Mouse (Mus musculus): ENCODE measurements around the gene Smad3. TPM values are rescaled to one million over a fixed set of nuclear protein-coding genes. Genes with fewer than 3 reads are reported as not detected.
A peak's percentile ranks its signal among the peaks of the same experiment; 100 is the strongest.

The Smad3 gene
- total RNA-seq, 2 experiments from 2014 or later: 40.1 to 45.2 TPM

- no peak for DNase-seq
Observed at GRCm38 (mm10) chr9:63617967-63618366, 139.8 kb downstream of the Smad3 start.

DNA sequence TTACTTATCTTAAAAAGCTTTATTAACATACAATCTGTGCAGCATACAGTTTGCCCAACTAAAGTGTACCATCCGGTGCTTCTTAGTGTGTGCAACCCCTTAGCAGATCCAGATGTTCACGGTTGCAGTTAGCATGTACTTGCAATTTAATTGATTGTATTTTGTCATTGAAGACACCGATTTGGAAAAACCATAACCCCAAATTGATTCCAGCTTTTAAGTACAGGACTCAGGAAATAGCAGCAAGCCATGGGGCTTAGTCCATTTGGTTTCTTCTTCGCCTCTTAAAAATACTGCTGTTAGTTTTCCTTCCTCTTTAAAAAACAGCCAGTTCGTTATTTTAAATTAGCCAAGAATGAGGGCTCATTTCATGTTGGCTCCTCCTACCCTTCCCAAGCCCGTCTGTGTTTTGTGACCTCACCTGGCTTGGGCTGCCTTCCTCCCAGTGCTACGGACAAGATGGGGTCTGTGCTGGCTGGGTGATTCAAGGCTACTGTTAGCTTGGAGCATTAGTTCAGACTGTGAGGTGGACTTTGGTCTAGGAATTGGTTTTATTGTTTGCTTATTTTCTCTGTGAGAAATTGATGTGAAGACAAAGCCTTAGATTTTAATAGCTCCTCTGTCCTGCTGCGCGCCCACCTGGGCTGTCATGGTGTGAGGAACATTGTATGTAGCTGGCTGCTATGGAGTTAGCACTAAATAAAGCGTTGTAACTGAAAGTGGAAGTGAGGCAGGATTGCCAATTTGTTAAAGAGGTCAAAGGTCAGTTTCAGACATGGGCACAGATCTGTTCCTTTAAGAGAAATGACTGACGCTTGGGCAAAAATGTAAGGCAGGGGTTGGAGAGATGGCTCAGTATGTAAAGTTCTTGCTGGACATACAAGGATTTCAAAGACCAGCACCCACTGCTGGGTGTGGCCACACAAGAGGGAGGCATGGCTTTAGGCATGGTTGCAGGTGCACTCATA is 143.5 kb downstream of the Smad3 start:
- no peak for DNase-seq

- DNase-seq: no peak
Observed at GRCm38 (mm10) chr9:63613569-63613968, 144.2 kb downstream of the Smad3 start.

DNA sequence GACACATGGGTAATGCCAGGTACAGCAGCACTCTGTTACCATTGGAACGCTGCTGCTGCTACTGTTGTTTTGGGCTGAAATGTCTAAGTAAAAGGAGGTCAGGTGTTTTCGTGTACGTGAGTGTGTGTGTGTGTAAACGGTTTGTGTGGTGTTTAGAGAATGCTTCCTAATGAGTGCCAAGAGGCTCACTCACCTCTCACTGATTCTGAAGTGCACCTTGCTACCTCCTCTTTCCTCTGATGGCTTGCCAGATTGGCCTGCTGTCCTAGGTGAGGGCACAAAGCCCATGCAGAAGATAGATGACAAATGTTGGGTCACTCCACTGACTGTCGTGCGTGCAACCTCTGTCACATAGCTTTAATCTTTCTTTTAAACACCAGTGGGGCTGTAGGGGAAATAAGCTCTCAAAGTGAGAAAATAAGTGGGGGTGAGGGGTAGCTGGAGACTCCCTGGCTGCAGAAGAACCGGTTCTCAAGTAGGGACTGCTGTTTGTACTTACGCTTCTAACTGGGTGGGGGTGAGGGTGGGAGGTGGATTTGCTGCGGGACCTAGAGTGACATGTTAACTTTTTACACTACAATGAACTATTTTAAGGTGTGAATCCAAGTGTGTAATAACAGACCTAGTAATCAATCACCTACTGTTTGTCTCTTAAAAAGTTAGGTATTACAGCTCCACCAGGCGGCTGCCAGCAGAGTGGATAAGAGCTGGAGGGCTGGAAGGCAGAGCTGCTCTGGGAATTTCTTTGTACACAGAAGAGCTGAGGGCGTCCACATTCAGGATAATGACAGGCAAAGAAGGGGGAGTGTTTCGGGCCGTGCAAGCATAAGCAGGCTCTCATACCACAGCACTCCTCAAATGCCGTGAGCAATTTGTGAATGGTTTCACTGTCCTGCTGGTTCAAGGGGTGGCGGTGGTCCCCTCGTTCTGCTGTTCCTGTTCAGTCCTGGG is 145.0 kb downstream of the Smad3 start:
- no peak for DNase-seq

- no peak for DNase-seq
Observed at GRCm38 (mm10) chr9:63611967-63612366, 145.8 kb downstream of the Smad3 start.

DNA sequence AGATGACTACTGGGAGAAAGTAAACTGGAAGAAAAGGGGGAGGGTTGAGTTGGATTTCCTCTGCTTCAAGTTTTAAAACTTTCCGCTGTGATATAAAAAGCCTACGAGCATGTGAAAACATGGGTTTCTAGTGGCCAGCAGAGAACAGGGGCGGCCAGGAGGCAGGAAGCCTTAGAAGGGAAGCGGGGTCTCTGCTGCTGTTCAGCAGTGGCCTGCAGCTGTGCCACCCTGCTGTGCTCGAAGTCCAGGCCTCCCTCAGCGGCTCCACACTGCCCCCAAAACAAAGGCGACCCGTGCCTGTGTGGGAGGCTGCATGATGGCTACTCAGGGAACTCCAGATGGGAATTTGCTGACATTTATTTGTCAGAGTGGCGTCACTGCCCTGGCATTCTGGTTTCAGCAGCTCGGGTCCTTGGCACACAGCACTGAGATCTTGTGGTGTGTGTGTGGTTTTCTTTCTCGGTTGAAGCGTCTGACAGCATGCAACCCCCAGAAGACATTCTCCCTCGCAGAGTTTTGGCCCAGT is 146.9 kb downstream of the Smad3 start:
- no peak for DNase-seq

GRCm38 (mm10) chr9:63610231-63610630 is 147.6 kb downstream of the Smad3 start:
- no peak for DNase-seq

DNA sequence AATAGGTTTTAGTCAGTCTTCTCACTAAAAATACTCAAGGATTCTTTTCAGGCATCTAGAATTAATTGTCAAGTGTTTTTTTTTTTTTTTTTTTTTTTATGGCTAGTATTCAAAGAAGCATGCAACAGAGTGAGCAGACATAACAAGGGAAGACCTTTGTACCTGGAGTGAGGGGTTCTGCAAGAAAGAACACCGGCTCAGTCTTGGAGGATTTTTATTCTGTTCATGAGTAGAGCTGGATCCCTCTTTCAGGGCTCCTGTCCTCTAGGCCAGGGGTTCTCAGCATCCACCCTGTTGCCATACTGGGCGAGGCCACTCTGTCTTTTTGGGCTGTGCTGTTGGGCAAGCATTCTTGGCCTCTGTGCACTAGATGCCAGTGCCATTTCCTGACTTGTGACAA is 148.0 kb downstream of the Smad3 start:
- no peak for DNase-seq

DNA sequence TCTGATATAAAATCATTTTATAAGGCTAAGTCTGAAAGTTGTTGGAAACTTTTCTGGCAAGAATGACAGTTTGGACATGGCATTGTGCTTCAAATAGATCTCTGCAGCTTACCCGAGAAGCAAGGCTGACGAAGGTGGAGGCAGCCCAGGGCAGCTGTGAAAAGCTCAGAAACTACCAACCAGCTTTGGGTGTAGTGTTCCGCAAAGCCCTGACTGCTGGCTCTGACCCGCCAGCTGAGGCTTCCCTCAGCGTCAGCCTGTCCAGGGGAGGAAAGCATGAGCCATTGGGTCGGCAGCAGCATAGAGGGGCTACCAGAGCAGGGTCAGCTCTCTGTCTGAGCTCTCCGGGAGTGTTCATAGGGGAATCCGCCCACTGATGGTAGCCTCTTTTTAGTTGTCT is 148.5 kb downstream of the Smad3 start:
- no peak for DNase-seq

- DNase-seq: no peak
Observed at GRCm38 (mm10) chr9:63608006-63608405, 149.8 kb downstream of the Smad3 start.

- DNase-seq: no peak
Observed at GRCm38 (mm10) chr9:63606594-63606993, 151.2 kb downstream of the Smad3 start.

- DNase-seq: no peak
Observed at GRCm38 (mm10) chr9:63603849-63604248, 153.9 kb downstream of the Smad3 start.

GRCm38 (mm10) chr9:63602043-63602939 is 155.5 kb downstream of the Smad3 start, which contains the start of the genes Iqch and Aagab:
TSS of gene Iqch (minus strand) at chr9:63602493.
TSS of gene Aagab (plus strand) at chr9:63602660.
- DNase-seq: peak; percentile 97 to 98

Other genes with a start within 250 kb of the Smad3 start
- gene Iqch, start 155.5 kb downstream of the Smad3 start, total RNA-seq (2021): under 1 TPM in 1 of 2 experiments, not detected in 1; 0.15 TPM
- 10 to 100 TPM; 60.8 to 65.4 TPM for gene Aagab, start 155.3 kb downstream of the Smad3 start, total RNA-seq (2021)